Mouse (Mus musculus): ENCODE data around the gene Usp2.

Usp2 gene

DNA sequence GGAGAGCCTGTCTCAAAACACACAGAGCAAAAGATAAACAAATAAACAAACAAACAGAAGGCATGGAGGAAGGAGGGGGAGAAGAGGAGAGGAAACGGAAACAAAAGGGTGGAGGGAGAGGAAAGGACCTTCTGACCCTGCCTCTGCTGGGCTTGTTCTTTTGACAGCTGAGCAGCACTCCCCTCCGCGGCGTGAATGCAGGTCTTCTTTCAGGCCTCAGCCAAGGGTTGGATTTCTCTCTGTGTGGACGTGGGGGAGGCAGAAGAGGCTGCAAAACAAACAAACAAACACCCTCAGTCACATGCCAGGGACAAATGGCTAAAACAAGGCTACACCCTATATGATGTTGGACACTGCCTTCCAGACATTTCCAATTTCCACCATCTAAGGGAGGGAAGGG lies 58.2 kb downstream of the Usp2 start:
- no peak for DNase-seq (ENCODE audit: low spot score in 2 of 2)

DNA sequence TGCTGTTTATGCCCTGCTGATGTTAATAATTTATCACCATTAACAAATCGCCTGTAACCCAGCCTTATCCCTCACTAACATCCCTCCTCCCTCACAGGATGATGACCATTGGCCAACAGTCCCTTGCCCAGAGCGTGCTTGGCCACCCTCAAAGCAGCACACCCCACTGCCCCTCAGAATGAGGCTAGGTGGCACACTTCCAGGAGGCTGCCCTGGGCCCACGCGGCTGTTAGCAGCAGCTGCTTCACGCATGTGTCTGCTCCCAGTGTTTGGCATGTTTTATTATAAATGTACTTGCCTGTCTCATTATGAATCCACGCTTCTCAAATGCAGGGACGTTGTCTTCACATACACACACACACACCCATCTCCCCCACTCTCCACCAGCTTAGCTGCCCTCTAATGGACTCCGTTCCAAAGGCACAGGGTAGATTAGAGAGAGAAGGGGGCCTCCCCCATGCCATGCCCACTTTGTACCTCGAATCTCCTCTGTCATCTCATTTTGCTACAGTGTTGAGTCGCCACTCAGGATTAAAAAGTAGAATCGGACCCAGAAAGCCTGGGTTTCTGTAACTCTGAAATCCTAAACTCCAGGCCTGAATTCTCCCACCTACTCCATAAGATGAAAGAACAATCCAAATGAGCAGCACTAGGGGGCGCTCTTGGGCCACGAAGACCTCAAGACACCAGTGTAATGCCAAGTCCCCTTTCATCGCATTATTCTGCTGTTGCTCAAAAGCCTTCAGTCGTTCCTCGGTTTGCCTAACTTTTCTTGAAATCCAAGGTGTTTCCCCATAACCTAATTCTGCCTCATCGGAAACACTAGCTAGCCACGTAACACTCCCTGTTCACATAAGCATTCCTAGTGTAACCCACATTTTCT lies 59.0 kb downstream of the Usp2 start:
- peak; percentile 63 to 75 for DNase-seq (ENCODE audit: low spot score in 2 of 2)

DNA sequence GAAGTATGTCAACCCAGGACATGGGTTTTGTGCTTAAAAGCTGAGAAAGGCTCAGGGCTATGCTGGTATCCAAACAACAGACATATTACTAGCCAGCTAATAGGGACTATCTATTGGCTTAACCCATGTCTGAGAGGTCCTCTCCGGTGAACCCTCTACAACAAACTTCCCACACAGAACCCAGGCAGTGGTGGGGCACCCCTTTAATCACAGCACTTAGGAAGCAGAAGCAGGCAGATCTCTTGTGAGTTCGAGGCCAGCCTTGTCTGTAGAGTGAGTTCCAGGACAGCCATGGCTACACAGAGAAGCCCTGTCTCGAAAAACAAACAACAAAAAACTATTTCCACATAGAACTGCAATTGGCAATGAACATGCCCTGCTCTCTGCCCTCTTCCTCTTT lies 59.9 kb downstream of the Usp2 start:
- no peak for DNase-seq (ENCODE audit: low spot score in 2 of 2)

DNA sequence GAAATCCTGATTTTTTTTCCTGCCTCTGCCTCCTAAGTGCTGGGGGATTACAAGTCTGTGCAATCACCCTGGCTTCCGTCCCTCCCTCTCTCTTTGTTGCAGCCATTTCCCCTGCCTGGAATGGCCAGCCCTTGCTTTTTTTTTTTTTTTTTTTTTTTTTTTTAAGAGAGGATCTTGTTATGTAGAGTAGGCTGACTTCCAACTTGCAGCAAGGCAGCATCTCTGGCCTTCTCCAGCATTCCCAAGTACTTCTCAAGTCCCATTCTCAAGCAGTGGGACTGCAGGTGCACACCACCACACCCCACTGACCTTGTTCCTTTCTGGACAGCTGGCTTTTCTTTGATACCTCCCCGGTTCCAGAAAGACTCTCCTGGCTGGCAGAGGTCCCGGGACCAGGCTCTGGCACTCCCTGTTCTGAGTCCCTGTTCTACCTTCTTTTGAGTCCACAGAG lies 60.6 kb downstream of the Usp2 start:
- no peak for DNase-seq (ENCODE audit: low spot score in 2 of 2)

- no peak for DNase-seq (ENCODE audit: low spot score in 2 of 2)
Observed at GRCm38 (mm10) chr9:44129633-44130032, 62.8 kb downstream of the Usp2 start.

GRCm38 (mm10) chr9:44130034-44130433 lies 63.2 kb downstream of the Usp2 start:
- DNase-seq (ENCODE audit: low spot score in 2 of 2), result peak; percentile 29 to 43

GRCm38 (mm10) chr9:44130581-44131275 lies 63.9 kb downstream of the Usp2 start:
- no peak for DNase-seq (ENCODE audit: low spot score in 2 of 2)

DNA sequence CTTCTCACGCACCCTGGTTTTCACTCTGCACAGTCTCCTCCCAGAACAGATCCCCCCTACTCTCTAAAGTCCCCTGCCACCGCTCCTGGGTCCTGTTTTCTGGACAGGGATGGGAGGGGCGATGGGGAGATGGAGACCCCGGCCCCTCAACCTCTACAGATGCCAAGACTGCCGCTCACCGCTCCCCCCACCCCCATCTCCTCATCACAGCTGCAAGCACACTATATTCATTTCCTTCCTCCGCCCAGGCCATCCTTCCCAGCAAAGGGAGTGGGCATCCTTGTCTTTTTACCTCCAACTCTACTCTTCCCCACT lies 64.4 kb downstream of the Usp2 start:
- DNase-seq (ENCODE audit: low spot score in 2 of 2), result no peak

DNA sequence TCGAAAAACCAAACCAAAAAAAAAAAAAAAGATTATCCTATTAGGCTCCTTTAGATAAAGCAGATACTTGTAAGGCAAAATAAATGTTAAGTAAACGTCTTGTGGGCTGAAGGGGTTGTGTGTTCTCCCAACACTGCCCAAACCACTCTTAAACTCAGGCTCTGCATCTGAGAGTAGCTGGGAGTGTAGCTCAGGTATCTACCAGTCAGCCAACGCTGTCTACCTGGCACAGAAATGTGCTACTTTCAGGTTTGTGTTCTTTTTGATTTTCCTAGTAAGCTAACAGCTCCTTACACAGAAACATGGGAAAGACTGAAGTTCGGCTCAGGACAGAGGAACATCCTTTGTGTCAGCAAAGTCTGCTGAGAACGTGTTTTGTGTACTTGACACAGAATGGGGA lies 65.4 kb downstream of the Usp2 start:
- DNase-seq (ENCODE audit: low spot score in 2 of 2), result no peak

DNA sequence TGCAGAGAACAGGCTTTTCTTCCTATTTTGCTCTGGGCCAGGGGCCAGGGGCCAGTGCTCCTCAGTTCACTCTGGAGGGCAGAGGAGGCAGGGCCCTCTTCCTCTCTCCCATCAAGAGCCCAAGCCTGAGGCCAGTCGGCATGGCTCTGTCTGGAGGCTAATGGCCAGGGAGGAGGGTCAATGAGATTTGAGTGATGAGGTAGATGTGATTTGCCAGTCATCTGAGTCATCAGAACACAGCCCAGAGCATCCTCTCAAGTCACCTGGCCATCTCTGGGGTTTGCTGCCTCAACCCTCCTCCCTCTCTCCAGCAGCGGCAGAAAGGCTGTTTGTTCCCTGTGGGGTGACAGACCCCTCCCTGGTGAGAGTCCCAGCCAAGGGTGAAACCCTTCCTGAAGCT lies 66.5 kb downstream of the Usp2 start:
- no peak for DNase-seq (ENCODE audit: low spot score in 2 of 2)

GRCm38 (mm10) chr9:44134101-44134850 lies 67.5 kb downstream of the Usp2 start, which contains the start of gene Mcam:
Gene Mcam (plus strand): TSS chr9:44134469.
- DNase-seq (ENCODE audit: low spot score in 2 of 2), result no peak

- DNase-seq (ENCODE audit: low spot score in 2 of 2), result no peak
Observed at GRCm38 (mm10) chr9:44134851-44135730, 68.3 kb downstream of the Usp2 start.

DNA sequence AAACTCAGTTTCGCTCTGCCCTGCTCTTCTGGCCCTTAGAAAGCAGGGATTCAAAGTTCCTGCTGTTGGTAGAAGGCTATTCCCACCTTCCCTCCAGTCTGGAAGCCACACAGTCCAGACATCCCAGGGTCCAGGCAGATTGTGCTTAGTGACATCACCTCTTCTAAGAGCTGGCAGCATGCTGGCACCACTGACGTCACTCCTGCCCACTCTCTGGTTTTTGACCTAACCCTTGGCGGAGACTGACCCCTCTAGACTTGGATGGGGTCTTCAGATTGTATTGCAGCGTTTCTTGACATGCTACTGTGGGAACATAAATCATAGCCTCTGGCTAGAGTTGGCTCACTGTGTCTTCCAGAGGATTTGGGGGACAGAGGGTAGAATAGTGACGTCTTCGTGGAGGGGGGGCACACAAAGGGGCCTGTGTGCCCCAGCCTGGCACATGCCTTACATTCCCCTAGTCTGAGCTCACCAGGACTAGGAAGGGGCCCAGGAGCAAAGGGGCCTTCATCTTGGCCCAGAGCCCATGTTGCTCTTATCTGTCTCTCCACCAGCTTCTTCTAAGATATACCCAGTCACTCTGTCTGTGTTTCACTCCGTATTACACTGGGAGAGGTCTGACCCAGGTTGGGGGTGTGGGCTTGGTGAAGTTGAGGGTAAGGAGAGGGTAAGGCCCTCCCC lies 69.0 kb downstream of the Usp2 start:
- no peak for DNase-seq (ENCODE audit: low spot score in 2 of 2)

- no peak for DNase-seq (ENCODE audit: low spot score in 2 of 2)
Observed at GRCm38 (mm10) chr9:44137846-44138245, 71.0 kb downstream of the Usp2 start.

DNA sequence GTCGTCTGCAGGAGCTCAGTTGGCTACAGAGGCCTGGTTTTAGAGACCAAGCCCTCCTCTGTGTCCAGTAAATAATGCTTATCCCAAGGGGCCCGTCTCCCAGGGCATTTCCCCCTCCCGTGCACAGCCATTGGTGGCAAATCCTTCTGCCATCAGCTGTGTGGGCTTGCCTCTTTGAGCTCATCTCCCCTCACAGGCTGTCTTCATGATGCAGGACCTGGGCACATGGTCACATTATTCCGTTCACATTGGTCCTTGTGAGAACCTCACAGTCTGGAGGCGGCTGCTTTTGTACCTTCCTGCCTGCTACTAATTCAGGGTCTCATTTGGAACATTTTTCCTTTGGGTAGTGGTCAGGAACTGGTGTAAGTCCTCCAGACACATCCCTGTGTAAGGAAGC lies 75.1 kb downstream of the Usp2 start:
- DNase-seq (ENCODE audit: low spot score in 2 of 2), result no peak

- no peak for DNase-seq (ENCODE audit: low spot score in 2 of 2)
Observed at GRCm38 (mm10) chr9:44143421-44143820, 76.6 kb downstream of the Usp2 start.

DNA sequence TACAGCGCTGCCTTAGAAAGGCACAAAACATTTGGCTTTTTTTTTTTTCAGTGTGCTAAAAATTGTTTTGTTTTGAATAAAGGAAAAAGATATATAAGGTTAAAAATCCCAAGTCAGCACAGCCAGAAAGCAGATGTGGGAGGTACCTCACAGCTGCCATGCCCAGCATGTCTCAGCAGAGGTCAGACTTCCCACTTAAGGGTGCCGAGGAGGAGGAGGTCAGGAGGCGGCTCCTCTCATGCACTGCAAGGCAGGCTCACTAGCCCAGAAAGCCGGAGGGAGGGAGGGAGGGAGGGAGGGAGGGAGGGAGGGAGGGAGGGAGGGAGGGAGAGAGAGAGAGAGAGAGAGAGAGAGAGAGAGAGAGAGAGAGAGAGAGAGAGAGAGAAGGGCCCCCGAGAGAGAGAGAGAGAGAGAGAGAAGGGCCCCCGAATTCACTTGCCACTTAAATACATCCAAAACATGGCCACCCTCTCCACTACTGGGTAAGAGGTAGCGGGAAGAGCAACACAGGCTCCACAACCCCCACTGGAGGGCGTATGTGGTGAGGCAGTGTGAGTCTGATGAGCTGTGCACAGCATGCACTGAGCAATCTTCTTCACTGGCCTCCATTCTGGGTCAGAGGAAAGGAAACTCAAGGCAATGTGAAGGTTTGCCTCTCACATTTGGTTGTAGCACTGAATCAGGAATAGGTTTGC lies 77.3 kb downstream of the Usp2 start:
- DNase-seq (ENCODE audit: low spot score in 2 of 2), result no peak

DNA sequence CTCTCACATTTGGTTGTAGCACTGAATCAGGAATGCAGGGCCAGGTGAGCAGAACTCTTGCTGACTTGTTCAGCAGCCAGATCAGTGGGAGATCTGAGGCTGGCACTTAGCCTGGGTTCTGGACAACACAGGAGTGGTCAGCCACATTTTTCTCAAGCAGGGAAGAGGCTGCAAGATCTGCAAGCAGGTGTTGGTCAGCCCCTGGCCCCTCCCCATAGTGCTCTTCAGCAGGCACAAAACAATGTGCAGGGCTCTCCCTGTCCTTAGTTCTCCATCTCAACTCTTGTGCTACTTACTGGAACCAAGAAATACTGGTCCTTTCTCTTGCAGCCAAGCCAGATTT lies 77.9 kb downstream of the Usp2 start:
- no peak for DNase-seq (ENCODE audit: low spot score in 2 of 2)
